Mouse (Mus musculus) thymus, adult 18-20 months (tissue): ENCODE results near the gene Cdc14a.

Experiments
- DNase-seq, 2 experiments: peaks; one replicate each; pipeline ENCODE4 v3.0.0; 2022; ENCODE audit warnings: mixed read lengths in 2 of 2

Gene Cdc14a

GRCm38 (mm10) chr3:116412954-116413724, 10.7 kb downstream of the Cdc14a start:
- no peak for DNase-seq

- no peak for DNase-seq
Observed at GRCm38 (mm10) chr3:116410051-116410450, 13.8 kb downstream of the Cdc14a start.

GRCm38 (mm10) chr3:116409486-116409885, 14.3 kb downstream of the Cdc14a start:
- DNase-seq: no peak

GRCm38 (mm10) chr3:116408856-116409255, 15.0 kb downstream of the Cdc14a start:
- DNase-seq: no peak

- no peak for DNase-seq
Observed at GRCm38 (mm10) chr3:116405516-116405915, 18.3 kb downstream of the Cdc14a start.

DNA sequence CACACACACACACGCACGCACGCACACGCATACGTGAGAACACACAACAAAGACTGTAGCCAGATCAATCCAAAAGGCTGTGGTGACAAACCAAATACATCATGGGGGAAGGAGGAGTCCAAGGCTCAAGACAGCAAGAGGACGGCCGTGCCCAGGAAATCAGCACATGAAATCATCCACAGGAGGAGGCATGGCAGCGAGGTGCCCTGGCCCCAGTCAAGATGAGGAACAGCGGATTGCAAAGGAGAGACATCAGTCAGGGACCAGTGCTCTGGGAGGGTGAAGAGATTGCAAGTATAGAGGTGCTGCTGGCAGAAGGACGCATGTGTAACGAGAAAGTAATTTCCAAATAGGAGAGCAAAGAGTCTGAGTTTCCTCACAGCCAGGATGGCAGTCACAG, 22.4 kb downstream of the Cdc14a start:
- no peak for DNase-seq

DNA sequence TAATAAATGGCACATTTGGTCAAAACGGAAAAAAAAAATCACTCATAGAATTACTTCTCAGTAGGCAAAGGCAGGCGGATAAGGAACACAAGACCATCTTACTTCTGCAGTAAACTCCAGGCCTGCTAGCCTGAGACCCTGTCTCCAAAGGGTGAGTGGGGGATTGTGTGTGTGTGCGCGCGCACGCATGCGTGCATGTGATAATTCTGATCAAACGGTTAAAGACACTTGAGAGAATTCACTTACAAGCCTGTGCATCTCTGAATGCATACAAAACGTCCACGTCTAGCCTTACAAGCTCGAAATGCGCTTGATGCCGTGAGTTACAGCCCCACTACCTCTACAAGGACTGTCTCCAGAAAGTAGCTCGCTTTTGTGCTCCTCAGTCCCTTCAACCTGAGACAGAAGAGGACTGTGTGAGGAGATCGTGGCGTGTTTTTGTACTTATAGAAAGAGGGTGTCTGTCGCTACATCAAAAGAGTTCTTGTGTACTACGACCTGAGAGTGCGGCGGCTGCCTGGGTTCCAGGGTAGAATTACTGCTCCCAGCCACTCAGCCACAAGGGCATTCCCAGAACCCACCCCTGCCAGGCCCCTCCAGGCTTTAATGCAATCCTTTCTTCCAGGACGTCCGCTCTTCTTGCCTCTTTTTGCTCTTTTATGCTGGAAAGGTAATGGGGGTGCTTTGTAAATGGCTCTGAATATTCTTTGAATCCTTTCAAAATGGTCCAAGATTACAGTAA, 24.3 kb downstream of the Cdc14a start:
- DNase-seq: no peak

DNA sequence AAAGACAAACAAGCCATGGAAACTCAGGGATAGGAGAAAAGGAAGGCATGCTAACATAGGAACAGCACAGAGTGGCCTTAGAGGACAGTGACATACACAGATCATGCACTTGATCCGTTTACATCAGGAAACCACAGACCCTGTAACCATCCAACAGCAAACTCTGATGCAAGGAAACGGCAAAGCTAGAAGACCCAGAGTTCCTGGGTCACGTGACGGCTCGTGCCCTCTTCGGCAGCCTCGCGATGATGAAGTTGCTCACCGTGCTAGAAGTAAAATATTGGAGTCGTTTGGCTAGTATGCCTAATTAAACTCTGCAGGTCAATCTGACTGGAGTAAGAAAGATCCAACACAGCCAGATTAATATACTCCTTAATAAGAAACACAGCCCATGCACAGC, 25.3 kb downstream of the Cdc14a start:
- peak; percentile 11 to 14 for DNase-seq

GRCm38 (mm10) chr3:116397976-116398375, 25.9 kb downstream of the Cdc14a start:
- DNase-seq: no peak

- DNase-seq: no peak
Observed at GRCm38 (mm10) chr3:116397341-116397740, 26.5 kb downstream of the Cdc14a start.

- DNase-seq: no peak
Observed at GRCm38 (mm10) chr3:116396571-116396970, 27.3 kb downstream of the Cdc14a start.

DNA sequence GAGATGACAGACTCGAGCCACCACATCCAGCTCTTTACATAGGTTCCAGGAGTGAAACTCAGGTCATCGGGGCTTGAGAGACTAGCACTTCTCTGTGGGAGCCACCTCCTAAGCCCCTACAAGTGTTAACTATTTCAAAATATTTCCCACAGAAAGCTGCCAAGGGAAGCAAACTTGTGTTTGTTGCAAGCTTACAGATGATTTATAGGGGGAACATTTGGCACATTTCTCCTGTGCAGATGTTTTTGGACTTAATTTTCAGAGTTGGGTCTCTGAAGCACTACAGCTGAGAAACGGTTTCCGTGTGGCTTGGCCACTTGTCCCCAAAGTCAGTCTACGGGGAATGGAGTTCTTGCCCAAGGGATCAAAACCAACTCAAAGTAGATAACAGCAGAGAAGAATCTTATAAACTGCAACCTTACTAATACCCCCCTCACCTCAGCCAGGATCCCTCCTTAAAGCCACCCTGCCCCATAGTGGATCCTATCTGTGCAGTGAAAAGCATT, 28.9 kb downstream of the Cdc14a start:
- DNase-seq: no peak

- no peak for DNase-seq
Observed at GRCm38 (mm10) chr3:116391399-116391798, 32.4 kb downstream of the Cdc14a start.

GRCm38 (mm10) chr3:116389500-116390470, 34.0 kb downstream of the Cdc14a start:
- DNase-seq: no peak

GRCm38 (mm10) chr3:116388808-116389207, 35.0 kb downstream of the Cdc14a start:
- no peak for DNase-seq

- DNase-seq: no peak
Observed at GRCm38 (mm10) chr3:116386886-116387285, 36.9 kb downstream of the Cdc14a start.

GRCm38 (mm10) chr3:116386342-116386741, 37.5 kb downstream of the Cdc14a start:
- no peak for DNase-seq

DNA sequence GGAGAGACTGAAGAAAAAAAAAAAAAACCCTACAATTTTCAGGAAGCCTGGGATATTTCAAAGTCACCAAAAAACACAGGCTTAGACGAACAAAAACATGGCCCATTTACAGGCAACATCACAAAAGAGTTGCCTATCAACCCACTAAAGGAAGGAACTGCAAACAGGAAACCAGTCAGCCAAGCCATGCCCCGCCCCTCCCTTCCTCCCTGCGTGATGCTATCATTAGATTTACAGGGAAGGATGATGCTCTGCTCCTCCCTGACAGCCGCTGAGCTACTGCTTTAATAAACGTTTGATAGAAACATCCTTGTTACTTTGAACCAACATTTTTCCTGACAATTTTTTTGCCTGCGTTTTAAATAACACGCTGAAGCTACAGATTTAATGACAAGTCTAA, 39.5 kb downstream of the Cdc14a start:
- no peak for DNase-seq

GRCm38 (mm10) chr3:116380319-116380718, 43.5 kb downstream of the Cdc14a start:
- no peak for DNase-seq

GRCm38 (mm10) chr3:116375442-116375841, 48.4 kb downstream of the Cdc14a start:
- DNase-seq: no peak

GRCm38 (mm10) chr3:116374486-116374885, 49.3 kb downstream of the Cdc14a start:
- no peak for DNase-seq

GRCm38 (mm10) chr3:116373196-116373595, 50.6 kb downstream of the Cdc14a start:
- DNase-seq: no peak
